Mouse (Mus musculus) telencephalon, adult 2 months (tissue): ENCODE results near the gene Runx2.
A peak's percentile ranks its signal among the peaks of the same experiment; 100 is the strongest.

ENCODE experiments used
- DNase-seq: peaks from one replicate; pipeline ENCODE4 v3.0.0-alpha.2; 2011; ENCODE audit warnings: low read depth, low spot score

Runx2 gene

GRCm38 (mm10) chr17:44662080-44662706 lies 152.4 kb downstream of the Runx2 start:
- no peak for DNase-seq

DNA sequence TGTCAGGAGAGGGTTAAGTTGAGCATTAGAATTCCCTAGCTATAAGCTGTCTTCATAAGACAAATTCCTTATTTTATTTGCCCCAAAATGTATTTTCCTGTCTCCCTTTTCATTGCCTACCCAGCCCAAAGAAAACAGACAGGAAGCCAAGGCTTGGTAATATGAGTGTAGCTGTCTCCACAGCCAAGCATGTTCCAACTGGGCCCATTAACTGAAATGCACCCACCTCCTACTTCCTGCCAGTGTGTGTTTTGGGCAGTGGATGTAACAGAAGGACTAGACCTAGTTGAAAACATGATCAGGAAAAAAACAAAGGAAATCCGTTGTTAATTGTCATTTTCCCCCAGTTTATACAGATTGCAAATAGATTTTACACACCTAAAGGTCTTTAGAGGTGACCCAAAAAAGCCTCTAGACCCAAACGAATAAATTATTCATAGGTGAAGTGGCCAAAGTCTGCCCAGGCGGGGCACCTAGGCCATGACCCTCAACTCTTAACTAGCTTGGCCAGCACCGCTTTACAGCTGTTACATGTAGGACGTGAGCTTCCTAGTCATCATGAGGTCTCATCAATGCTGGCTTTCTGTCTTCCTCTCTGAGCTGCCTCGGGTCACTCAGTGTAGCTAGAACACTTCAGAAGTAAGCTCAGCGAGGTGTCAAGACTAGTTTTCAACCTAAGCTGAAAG lies 154.3 kb downstream of the Runx2 start:
- no peak for DNase-seq

DNA sequence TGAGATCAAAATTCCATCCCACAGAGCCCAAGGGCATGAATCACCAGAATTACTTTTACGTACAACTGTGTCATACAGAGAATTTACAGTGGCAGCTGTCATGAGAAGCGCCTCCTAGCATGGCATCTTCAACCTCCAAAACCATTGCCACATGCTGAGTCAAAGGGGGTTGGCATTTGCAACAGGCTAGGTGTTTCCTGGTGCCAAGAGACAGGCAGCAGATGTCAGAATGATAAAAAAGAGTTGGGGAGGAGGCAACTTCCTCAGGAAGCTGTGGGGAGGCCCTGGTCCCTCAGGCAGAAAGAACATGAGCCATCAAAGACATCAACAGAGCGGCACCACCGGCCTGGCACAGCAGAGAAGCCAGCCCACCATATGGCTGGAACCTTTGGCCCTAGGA lies 160.1 kb downstream of the Runx2 start:
- DNase-seq: no peak

DNA sequence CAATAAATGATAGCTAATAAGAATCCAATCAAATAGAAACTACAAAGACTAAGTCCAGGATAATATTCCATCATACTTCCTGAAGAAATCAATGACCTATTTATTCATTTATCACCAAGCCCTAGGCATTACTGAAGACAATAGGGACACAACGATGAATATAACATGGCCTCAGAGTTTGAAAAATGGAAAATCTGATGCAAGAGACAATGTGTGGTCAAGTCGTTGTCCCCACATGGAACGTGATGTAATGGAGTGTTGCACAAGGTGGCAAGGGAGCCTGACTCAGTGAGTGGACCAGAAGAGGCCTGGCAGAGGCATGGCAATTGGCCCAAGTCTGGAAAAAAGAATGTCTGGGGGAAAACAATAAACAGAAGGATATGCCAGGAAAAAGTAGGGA lies 161.5 kb downstream of the Runx2 start:
- DNase-seq: no peak

- no peak for DNase-seq
Measured at GRCm38 (mm10) chr17:44652054-44652453, 162.5 kb downstream of the Runx2 start.

GRCm38 (mm10) chr17:44651613-44652012 lies 163.0 kb downstream of the Runx2 start:
- DNase-seq: no peak

- DNase-seq: peak; percentile 32
Measured at GRCm38 (mm10) chr17:44650431-44650830, 164.2 kb downstream of the Runx2 start.

GRCm38 (mm10) chr17:44649056-44649455 lies 165.5 kb downstream of the Runx2 start:
- no peak for DNase-seq

DNA sequence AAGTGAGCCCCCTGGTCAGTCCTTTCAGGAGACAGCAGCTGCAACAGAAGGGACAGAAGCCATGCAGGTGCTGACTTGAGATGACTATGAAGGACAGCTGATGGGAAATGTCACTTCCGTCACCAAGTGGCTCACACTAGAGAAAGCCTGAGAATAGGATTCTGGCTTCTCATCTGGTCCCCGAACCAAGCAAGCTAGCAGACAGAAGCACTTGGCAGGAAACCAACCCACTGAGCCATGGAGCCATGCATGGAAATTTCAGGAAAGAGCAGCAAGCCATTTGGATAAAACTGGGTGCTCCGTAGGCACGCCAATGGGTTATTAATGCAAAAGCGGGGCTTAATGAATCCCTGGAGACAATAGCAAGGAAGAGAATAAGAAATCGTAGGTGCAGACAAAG lies 166.7 kb downstream of the Runx2 start:
- no peak for DNase-seq

DNA sequence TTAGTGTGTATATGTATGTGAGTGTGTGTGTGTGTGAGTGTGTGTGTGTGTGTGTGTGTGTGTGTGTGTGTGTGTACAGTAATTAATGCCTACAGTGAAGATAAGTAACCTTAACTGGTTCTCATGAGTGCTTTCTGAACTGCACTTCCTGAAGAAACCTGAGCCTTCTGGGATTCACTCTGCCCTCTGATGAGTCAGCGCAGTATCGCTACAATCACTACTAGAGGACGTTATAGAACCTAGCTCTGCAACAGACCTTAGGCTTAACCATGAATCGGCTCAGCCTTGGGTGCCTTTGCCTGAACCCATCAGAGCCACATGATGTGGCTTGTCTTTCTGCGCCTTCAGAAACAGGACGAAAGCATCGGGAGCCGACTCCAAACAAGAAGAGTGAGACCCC lies 169.5 kb downstream of the Runx2 start:
- DNase-seq: no peak

DNA sequence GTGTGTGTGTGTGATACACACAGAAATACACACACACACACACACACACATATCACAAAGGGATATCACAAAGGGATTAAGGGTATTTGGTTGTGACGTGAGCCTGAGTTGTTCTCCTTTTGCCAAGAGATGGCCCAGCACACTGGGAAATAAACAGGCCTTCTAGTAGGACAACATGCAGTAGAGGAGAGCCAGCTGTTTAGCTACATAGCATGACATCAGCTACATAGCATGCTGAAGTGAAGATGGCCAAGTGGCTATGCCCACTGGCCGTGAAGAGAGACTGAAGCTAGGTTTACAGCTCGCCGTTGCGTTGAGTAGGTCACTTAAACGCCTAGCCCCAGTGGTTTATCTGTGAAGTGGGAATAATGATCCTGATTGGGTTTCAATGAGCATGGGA lies 171.3 kb downstream of the Runx2 start:
- no peak for DNase-seq

DNA sequence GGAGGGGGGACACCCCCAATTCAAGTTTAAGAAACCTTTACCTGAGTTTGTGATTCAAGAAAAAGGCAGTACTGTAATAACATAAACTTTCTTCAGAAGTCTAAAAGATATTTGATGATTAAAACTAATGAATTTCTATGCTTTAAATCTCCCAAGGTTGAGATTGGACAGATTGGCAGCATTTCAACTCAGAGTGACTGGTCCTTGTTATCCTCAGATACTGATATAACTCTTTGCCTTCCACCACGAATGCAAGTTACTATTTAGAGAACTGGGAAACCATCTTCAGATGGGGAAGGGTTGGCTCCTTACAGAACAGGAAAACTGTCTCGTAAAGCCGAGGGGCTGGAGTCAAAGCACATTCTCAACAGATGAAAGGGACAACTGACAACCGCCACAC lies 172.5 kb downstream of the Runx2 start:
- no peak for DNase-seq

- DNase-seq: no peak
Measured at GRCm38 (mm10) chr17:44640910-44641309, 173.7 kb downstream of the Runx2 start.

DNA sequence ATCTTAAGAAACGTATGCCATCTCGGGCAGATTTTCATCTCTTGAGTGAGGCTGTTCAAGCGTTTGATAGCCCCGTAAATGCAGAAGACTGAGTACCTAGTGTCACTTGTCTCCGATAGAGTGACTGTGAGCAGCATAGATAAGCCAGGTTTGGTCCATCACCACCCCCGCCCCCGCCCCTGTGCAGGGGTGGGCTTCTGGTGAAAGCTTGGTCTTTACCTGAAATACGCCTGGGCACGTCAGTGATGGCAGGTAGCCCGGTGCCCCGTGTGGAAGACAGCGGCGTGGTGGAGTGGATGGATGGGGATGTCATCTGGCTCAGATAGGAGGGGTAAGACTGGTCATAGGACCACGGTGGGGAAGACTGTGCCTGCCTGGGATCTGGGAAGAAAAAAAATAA lies 175.2 kb downstream of the Runx2 start:
- DNase-seq: no peak

DNA sequence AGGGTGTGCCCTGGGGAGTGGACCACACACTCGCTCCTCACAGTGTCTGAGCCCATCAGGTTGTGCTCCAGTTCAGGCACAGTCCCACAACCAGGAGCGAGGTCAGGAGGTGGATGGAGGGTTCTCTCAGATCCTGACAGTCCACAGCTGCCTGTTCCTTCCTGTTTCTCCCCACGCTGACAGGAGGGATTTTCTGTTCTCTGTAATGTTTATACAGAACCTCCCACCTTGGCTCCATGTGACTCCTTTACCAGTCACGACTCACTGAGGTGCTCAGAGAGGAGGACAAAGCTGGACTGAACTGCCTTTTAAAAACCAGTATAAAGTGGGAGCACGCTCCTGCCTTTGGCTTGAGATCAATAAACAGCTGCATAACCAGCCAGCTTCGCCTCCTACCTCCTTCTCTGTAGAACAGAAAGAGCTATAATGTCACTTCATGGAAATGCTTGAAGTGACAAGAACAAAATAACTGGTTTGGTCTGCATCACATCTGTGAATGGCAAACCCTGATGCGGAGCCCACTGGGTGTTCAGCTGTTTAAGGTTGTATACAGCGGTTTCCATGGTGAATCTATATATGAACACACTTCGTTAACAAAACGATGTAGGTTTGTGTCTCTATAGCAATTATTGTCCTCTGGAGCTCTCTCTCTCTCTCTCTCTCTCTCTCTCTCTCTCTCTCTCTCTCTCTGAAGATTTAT lies 177.3 kb downstream of the Runx2 start:
- DNase-seq: peak; percentile 78

- DNase-seq: no peak
Measured at GRCm38 (mm10) chr17:44634486-44634885, 180.1 kb downstream of the Runx2 start.

DNA sequence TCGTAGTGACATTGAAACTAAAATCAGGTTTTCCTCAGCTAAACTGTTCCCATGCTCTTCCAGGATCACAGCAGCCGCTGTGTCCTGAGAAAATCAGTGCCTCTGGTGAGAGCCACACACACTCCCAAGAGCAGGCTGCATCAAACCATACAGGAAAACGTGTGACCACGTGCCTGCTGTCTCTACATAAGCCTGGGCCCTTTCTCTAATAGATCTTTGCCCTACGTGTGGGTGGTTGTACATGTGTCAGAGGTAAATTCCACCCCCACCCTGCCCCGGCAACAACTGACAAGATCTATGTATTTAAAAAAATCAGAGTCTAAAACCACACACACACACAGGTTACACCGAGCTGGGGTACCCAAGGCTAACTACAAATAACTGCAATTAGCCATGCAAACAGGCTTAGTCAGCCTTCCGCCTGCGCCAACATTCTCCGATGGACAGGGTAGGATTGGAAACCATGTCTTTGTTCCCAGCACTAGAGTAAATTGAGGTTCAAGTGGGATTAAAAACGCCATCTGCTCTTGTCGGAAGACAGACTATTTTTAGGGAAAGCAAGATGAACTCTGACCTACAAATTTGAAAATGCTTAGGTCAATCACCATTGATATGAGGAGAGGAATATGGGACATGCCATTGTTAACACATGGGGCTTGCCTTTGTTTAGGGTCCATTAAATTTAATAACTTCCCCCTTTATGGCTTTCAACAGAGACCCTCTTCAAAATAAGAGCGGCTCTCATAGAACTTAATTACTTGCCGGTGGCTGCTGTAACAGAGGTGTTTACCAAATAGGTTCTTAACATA lies 180.8 kb downstream of the Runx2 start:
- no peak for DNase-seq

DNA sequence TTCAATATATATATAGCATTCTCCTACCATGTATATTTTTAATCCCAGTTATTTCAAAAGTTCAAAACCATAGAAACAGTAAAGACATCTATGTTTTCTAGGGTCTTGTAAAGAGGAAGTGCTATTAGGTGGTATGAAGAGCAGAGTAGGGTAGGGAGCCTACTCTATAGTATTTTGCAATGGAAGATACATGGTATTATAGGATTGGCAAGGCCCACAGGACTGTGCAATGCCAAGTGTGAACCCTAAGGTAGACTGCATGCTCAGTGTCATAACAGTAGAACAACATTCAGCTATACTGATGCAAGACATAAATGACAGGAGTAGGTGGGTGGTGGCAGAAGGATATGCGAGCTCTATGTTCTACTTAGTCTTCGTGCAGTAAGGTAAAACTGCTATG lies 181.7 kb downstream of the Runx2 start:
- DNase-seq: no peak

DNA sequence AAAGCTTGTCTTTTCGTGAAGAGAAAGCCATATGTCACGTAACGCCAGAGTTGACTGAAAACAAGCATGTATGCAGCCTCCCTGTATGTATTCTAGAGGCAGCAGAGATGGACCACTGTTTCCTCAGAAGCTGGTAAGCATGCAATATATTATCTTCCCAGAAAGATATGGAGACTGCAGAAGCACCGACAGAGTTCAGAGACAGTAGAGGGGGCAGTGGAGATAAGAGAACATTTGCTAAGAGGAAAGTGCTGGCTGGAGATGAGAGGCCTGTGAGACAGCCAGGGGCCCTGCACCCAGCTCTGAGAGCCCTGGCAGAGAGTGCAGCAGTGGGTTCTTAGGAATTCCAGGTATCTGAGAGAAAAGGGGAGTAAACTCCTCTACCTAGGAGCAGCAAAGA lies 182.3 kb downstream of the Runx2 start:
- DNase-seq: no peak

- DNase-seq: no peak
Measured at GRCm38 (mm10) chr17:44631577-44631976, 183.0 kb downstream of the Runx2 start.

DNA sequence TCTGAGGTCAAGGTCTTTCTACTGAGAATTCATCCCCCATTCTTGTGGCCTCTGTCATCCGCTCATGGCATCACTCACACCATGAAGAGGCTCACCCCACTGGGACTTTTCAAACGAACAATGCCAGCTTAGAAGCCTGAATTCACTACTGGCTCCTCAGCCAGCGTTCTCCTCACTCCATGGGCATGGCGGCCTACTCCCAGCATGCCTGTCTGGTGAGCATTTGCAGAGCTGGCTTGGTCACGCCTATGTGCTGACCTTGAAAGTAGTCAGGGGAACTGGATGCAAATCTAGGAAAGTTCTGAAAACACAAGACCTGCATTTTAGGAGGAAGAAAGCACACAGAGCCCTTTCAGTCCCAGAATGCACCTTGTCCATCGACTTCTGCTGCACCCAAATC lies 187.3 kb downstream of the Runx2 start:
- DNase-seq: no peak

GRCm38 (mm10) chr17:44623707-44624106 lies 190.9 kb downstream of the Runx2 start:
- DNase-seq: no peak
